Mouse (Mus musculus): Measurements from ENCODE around the gene Defb48.

Defb48 gene

GRCm38 (mm10) chr14:62928101-62928541, 56.2 kb downstream of the Defb48 start:
- no peak for DNase-seq (ENCODE audit: low spot score)

All from left cerebral cortex, adult 11 months (tissue).